Mouse (Mus musculus): ENCODE measurements around the gene Smim26. TPM values are rescaled to one million over a fixed set of nuclear protein-coding genes. Genes with fewer than 3 reads are reported as not detected.
"Not testable (repeated sequence)": the region's sequence is repeated elsewhere in the genome, so short reads cannot be mapped to it uniquely, and the experiment has no call there.

The Smim26 gene
- 54.9 and 62.2 TPM in 2 replicates for polyA plus RNA-seq (2015; fragmentation: Nextera tagmentation; extraction: Ambion mirVana)

DNA sequence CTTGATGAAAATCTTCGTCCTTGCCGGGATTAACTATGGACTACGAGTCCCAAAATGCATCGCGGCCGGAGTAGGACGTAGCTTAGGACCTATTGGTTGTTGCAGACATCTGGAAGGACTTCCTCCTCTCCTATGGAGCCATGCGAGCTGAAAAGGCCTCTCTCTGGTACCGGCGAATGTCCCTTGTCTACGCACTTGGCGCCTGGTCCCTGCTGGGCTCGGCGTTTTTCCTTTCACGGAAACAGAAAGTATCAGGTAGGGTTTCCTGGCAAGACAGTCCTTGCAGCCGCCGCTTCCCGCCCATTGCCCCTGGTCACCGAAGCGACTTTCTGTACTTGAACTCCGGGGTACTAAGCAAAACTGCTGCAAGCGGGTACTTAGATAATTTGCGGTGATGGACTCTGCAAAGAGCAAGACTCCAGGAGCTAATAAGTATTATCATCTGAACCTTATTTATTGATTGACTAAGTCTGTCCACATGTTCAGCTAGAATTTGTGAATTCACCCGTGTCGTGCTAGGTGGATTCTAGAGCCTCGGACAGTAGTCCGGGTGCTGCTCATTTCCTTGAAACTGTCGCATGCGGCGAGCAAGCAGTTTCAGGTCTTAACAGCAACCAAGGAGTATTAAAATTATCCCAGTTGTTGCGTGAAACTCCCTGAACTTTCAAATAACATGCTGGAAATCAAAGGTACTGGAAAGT, at the start of gene Smim26:
Smim26 (plus strand) TSS at position 104 of the 701 bp plus-strand sequence.
- Histone ChIP-seq H3K4me1 (replicated peaks) (peaks cover 7% of the 10 kb centered on the region), H3K4me2 (peak within 1 kb of the TSS; percentile 63), H3K36me3 (peaks cover 2% of the 10 kb centered on the region; the same call in 1 of the 2 replicates), H3K27me3 (no peaks in the 10 kb centered on the region), H3K4me3 (peak within 1 kb of the TSS; percentile 49), H3K9ac (peak within 1 kb of the TSS; percentile 43), H3K9me3 (no peaks in the 10 kb centered on the region), H3K27ac (replicated peaks) (peak within 1 kb of the TSS; percentile 30; the same call in 1 of the 2 replicates)
- 2% methylated on average over 31 of the region's 31 CpGs for WGBS
- peak; percentile 97 for ATAC-seq (ENCODE audit: low FRiP score, low read depth)

DNA sequence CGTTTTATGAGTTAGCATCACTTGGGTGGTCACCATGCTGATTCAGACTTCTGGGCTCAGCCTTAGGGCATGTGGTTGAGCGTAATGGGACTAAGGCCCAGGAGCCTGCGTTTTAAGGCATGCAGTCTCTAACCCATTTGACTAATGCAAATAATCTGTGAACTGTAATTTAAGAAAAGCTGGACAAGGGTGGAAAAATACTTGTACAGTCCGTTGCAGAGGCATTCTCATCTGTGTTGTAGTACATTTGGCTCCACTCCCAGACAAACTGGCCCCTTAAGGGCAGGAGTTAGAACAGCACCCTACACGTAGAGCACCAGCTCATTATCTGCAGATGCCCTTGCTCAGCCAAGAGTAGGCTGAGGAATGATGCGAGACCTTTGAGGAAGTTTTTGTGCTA, 49.2 kb upstream of the Smim26 start:
- Histone ChIP-seq H3K27ac (replicated peaks) (no peak overlapping the region), H3K27me3 (no peaks in the 10 kb centered on the region), H3K9ac (no peak overlapping the region), H3K4me2 (no peak overlapping the region), H3K36me3 (peaks cover 53% of the 10 kb centered on the region), H3K4me1 (replicated peaks) (peaks cover 2% of the 10 kb centered on the region; the same call in 1 of the 2 replicates), H3K9me3 (no peaks in the 10 kb centered on the region), H3K4me3 (no peak overlapping the region)
- 84% methylated on average over 6 of the region's 6 CpGs for WGBS
- no peak for ATAC-seq (ENCODE audit: low FRiP score, low read depth)

- Histone ChIP-seq H3K4me2 (no peak overlapping the region), H3K27me3 (no peaks in the 10 kb centered on the region), H3K9me3 (no peaks in the 10 kb centered on the region), H3K9ac (no peak overlapping the region), H3K36me3 (peaks cover 48% of the 10 kb centered on the region), H3K4me3 (no peak overlapping the region), H3K4me1 (replicated peaks) (peaks cover 6% of the 10 kb centered on the region), H3K27ac (replicated peaks) (no peak overlapping the region)
- 93% methylated on average over 2 of the region's 2 CpGs for WGBS
- ATAC-seq (ENCODE audit: low FRiP score, low read depth) = no peak
Observed at GRCm38 (mm10) chr2:144545061-144545460, 48.8 kb upstream of the Smim26 start.

DNA sequence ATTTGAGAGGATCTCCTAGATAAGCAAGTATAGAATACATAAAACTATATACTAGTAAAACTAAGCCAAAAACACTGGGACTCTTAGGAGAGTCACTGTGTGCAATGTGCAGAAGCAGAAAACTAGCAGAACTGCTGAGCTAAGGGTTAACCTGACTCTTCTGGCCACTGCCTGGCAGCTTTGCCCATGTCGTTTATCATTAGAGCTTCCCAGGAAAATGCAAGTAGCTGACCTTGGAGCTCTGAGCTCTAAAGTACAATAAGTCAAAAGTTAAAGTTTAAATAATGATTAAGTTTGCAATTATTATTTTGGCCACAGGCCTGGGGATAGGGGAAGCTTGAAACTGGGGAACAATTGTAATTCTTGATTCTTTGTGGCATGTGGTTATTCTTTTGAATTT, 48.4 kb upstream of the Smim26 start:
- Histone ChIP-seq H3K36me3 (peaks cover 45% of the 10 kb centered on the region), H3K4me1 (replicated peaks) (peaks cover 7% of the 10 kb centered on the region), H3K4me3 (no peak overlapping the region), H3K4me2 (no peak overlapping the region), H3K9ac (no peak overlapping the region), H3K27ac (replicated peaks) (no peak overlapping the region), H3K9me3 (no peaks in the 10 kb centered on the region), H3K27me3 (no peaks in the 10 kb centered on the region)
- 56% methylated on average over 1 of the region's 1 CpGs for whole genome bisulfite sequencing
- no peak for ATAC-seq (ENCODE audit: low FRiP score, low read depth)

GRCm38 (mm10) chr2:144547559-144547958, 46.3 kb upstream of the Smim26 start:
- H3K36me3 ChIP-seq = peaks cover 34% of the 10 kb centered on the region
- H3K27me3 ChIP-seq = no peaks in the 10 kb centered on the region
- no peak overlapping the region for H3K27ac ChIP-seq (replicated peaks)
- no peak overlapping the region for H3K4me2 ChIP-seq
- H3K9ac ChIP-seq = no peak overlapping the region
- H3K9me3 ChIP-seq = no peaks in the 10 kb centered on the region
- peaks cover 7% of the 10 kb centered on the region for H3K4me1 ChIP-seq (replicated peaks)
- ATAC-seq (ENCODE audit: low FRiP score, low read depth) = no peak
- no peak overlapping the region for H3K4me3 ChIP-seq
- 82% methylated on average over 4 of the region's 4 CpGs for WGBS

GRCm38 (mm10) chr2:144550529-144550928, 43.3 kb upstream of the Smim26 start, which contains the start of gene Rbbp9:
TSS of gene Rbbp9 (minus strand) at chr2:144550869.
- H3K4me2 ChIP-seq = peak within 1 kb of the TSS; percentile 55
- WGBS = 0% methylated on average over 17 of the region's 17 CpGs
- peak within 1 kb of the TSS; percentile 87 for H3K4me3 ChIP-seq
- no peaks in the 10 kb centered on the region for H3K9me3 ChIP-seq
- peak within 1 kb of the TSS; percentile 94 for H3K9ac ChIP-seq
- ATAC-seq (ENCODE audit: low FRiP score, low read depth) = peak; percentile 98
- peaks cover 13% of the 10 kb centered on the region for H3K4me1 ChIP-seq (replicated peaks)
- peaks cover 12% of the 10 kb centered on the region for H3K36me3 ChIP-seq
- H3K27ac ChIP-seq (replicated peaks) = peak within 1 kb of the TSS; percentile 89
- no peaks in the 10 kb centered on the region for H3K27me3 ChIP-seq

DNA sequence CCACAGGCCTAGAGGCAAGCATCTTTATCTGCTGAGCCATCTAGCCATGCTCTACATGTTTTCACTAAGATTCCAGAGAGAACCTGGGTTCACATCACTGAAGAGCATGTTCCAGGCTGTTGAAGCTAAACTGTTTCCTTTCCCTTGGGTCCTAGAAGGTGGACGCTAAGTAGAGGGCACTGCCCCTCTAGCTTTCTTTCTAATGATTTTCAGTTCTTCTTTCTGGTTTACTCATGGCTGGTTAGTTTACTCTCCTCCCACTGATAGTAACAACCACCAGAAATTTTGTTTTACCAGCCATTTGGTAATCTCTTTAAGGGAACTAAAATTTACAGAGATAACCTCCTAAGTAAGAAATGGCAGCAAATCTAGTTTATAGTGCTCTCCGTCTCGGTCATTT, 39.9 kb upstream of the Smim26 start:
- no peak for ATAC-seq (ENCODE audit: low FRiP score, low read depth)
- 93% methylated on average over 3 of the region's 3 CpGs for WGBS
- Histone ChIP-seq H3K4me3 (no peak overlapping the region), H3K27ac (replicated peaks) (no peak overlapping the region), H3K36me3 (no peaks in the 10 kb centered on the region), H3K27me3 (no peaks in the 10 kb centered on the region), H3K4me2 (no peak overlapping the region), H3K9me3 (no peaks in the 10 kb centered on the region), H3K9ac (no peak overlapping the region), H3K4me1 (replicated peaks) (peaks cover 21% of the 10 kb centered on the region)

DNA sequence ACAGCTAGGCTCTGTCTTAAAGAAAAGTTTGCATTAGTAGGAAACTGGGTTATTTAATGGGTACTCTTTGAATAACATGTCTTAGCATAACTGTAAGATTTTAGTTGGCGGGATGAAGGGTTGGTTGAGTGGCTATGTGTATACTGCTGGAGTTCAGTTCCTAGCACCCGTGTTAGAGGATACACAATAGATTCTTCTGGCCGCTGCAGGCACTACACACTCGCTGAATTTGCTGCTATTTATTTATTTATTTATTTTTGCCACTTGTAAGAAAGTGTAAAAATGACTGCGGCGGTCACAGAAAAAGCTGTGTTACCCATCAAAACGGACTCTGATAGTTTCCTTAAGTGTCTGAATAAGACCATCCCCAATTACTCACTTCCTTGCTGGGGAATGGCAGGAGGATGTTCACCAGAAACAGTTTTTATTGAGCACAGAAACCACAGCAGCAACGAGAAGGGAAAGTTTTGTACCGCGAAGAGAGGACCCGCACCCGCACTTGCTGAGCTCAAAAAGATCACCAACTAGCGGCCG, 38.5 kb upstream of the Smim26 start:
- no peaks in the 10 kb centered on the region for H3K27me3 ChIP-seq
- WGBS = 3% methylated on average over 14 of the region's 14 CpGs
- H3K4me1 ChIP-seq (replicated peaks) = peaks cover 14% of the 10 kb centered on the region
- H3K9ac ChIP-seq = peak overlapping the region; percentile 54
- no peak for ATAC-seq (ENCODE audit: low FRiP score, low read depth)
- no peaks in the 10 kb centered on the region for H3K9me3 ChIP-seq
- H3K4me3 ChIP-seq = peak overlapping the region; percentile 71
- peak overlapping the region; percentile 79 for H3K4me2 ChIP-seq
- peaks cover 9% of the 10 kb centered on the region; the same call in 1 of the 2 replicates for H3K36me3 ChIP-seq
- H3K27ac ChIP-seq (replicated peaks) = peak overlapping the region; percentile 86

- peak within 1 kb of the TSS; percentile 63 for H3K9ac ChIP-seq
- peaks cover 14% of the 10 kb centered on the region for H3K4me1 ChIP-seq (replicated peaks)
- peak within 1 kb of the TSS; percentile 79 for H3K4me2 ChIP-seq
- peak; percentile 98 for ATAC-seq (ENCODE audit: low FRiP score, low read depth)
- under 1% methylated on average over 44 of the region's 44 CpGs for WGBS
- H3K4me3 ChIP-seq = peak within 1 kb of the TSS; percentile 71
- peaks cover 9% of the 10 kb centered on the region; the same call in 1 of the 2 replicates for H3K36me3 ChIP-seq
- no peaks in the 10 kb centered on the region for H3K27me3 ChIP-seq
- peak within 1 kb of the TSS; percentile 86 for H3K27ac ChIP-seq (replicated peaks)
- H3K9me3 ChIP-seq = no peaks in the 10 kb centered on the region
Observed at GRCm38 (mm10) chr2:144555820-144556552, 37.9 kb upstream of the Smim26 start, which contains the start of gene Sec23b. TSS of gene Sec23b (plus strand) at chr2:144556229.

GRCm38 (mm10) chr2:144588723-144589122, 5.1 kb upstream of the Smim26 start:
- Histone ChIP-seq H3K4me1 (replicated peaks) (no peaks in the 10 kb centered on the region), H3K27me3 (no peaks in the 10 kb centered on the region), H3K27ac (replicated peaks) (no peak overlapping the region), H3K9ac (no peak overlapping the region), H3K4me3 (no peak overlapping the region), H3K9me3 (no peaks in the 10 kb centered on the region), H3K36me3 (peaks cover 48% of the 10 kb centered on the region), H3K4me2 (no peak overlapping the region)
- no peak for ATAC-seq (ENCODE audit: low FRiP score, low read depth)
- WGBS = 84% methylated on average over 4 of the region's 4 CpGs

DNA sequence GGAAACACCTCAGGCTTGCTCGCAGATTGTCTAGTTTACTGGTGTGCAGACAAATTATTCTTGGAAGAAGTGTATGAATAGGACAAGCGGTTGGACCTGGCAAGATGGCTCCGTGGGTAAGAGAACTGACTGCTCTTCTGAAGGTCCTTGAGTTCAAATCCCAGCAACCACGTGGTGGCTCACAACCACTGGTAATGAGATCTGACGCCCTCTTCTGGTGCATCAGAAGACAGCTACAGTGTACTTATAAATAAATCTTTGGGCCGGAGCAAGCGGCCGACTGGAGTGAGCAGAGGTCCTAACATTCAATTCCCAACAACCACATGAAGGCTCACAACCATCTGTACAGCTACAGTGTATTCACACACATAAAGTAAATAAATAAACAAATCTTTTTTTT, 818 bp upstream of the Smim26 start:
- H3K36me3 ChIP-seq = peaks cover 12% of the 10 kb centered on the region
- not testable (repeated sequence) for H3K27ac ChIP-seq (replicated peaks); H3K4me3 ChIP-seq; ATAC-seq (ENCODE audit: low FRiP score, low read depth); H3K9me3 ChIP-seq; H3K4me1 ChIP-seq (replicated peaks); H3K9ac ChIP-seq; H3K27me3 ChIP-seq; H3K4me2 ChIP-seq
- 67% methylated on average over 8 of the region's 8 CpGs for WGBS

GRCm38 (mm10) chr2:144598006-144598405, 4.2 kb downstream of the Smim26 start:
- H3K27me3 ChIP-seq = no peaks in the 10 kb centered on the region
- no peak overlapping the region for H3K27ac ChIP-seq (replicated peaks)
- no peak overlapping the region for H3K4me2 ChIP-seq
- no peak for ATAC-seq (ENCODE audit: low FRiP score, low read depth)
- 83% methylated on average over 2 of the region's 2 CpGs for WGBS
- H3K9me3 ChIP-seq = no peaks in the 10 kb centered on the region
- no peak overlapping the region for H3K9ac ChIP-seq
- H3K4me1 ChIP-seq (replicated peaks) = peaks cover 15% of the 10 kb centered on the region
- H3K4me3 ChIP-seq = no peak overlapping the region
- no peaks in the 10 kb centered on the region for H3K36me3 ChIP-seq

All from hindbrain, embryonic 15.5 days (tissue).